Mouse (Mus musculus) small intestine, adult 2 months (tissue): ENCODE data around the gene Opn3.

Experiments
- CTCF ChIP-seq: fragments of 200-500 bp; IDR thresholded peaks from 2 replicates; pipeline ENCODE4 v1.5.1; 2012; ENCODE audit warnings: low read depth, mild to moderate bottlenecking, control low read depth, inconsistent platforms, low read length, moderate library complexity, mixed read lengths; ENCODE audit not compliant: insufficient replicate concordance, insufficient read length; ENCODE audit errors: extremely low read depth
- POLR2A ChIP-seq: fragments of 200-500 bp; IDR thresholded peaks from 2 replicates; pipeline ENCODE4 v1.6.1; 2012; ENCODE audit warnings: low read depth, mild to moderate bottlenecking, control low read depth, inconsistent platforms, low read length, moderate library complexity

- TF ChIP-seq POLR2A (no peak), CTCF (no peak)
Observed at GRCm38 (mm10) chr1:175671626-175672025, 20.9 kb downstream of the Opn3 start.
